Mouse (Mus musculus) kidney, embryonic 14.5 days (tissue): ENCODE measurements around the gene Sh3pxd2b. TPM values are rescaled to one million over a fixed set of nuclear protein-coding genes. Genes with fewer than 3 reads are reported as not detected.

Experiments
- ATAC-seq: fragments of 200-750 bp; cut with Nextera tagmentation; 2 replicates; pipeline ENCODE4 v1.8.0; 2017; ENCODE audit warnings: moderate number of reproducible peaks, mild to moderate bottlenecking, moderate TSS enrichment, moderate library complexity; ENCODE audit not compliant: low FRiP score, low TSS enrichment
- H3K27ac ChIP-seq: fragments of 300-500 bp; sonication (generic); 2 replicates; pipeline ENCODE4 v1.5.1; 2014; ENCODE audit warnings: low read depth, mild to moderate bottlenecking, low read length, moderate library complexity, mixed read lengths
- H3K27me3 ChIP-seq: fragments of 300-500 bp; sonication (generic); 2 replicates; pipeline ENCODE4 v1.6.1; 2014; ENCODE audit warnings: mild to moderate bottlenecking, low read length; ENCODE audit not compliant: control insufficient read depth, insufficient read depth
- H3K36me3 ChIP-seq: fragments of 300-500 bp; sonication (generic); 2 replicates; pipeline ENCODE4 v1.6.1; 2014; ENCODE audit warnings: low read length, mixed read lengths; ENCODE audit not compliant: control insufficient read depth, insufficient read depth
- H3K4me1 ChIP-seq: fragments of 300-500 bp; sonication (generic); 2 replicates; pipeline ENCODE4 v1.6.1; 2014; ENCODE audit warnings: low read length, mixed read lengths; ENCODE audit not compliant: control insufficient read depth, insufficient read depth
- H3K4me2 ChIP-seq: fragments of 300-500 bp; sonication (generic); replicated peaks from 2 replicates; pipeline ENCODE4 v1.6.1; 2014; ENCODE audit warnings: low read depth, mild to moderate bottlenecking, low read length
- H3K4me3 ChIP-seq: fragments of 300-500 bp; sonication (generic); 2 replicates; pipeline ENCODE4 v1.5.1; 2014; ENCODE audit warnings: mild to moderate bottlenecking, low read length
- H3K9ac ChIP-seq: fragments of 300-500 bp; sonication (generic); 2 replicates; pipeline ENCODE4 v1.6.1; 2014; ENCODE audit warnings: low read depth, mild to moderate bottlenecking, low read length, moderate library complexity
- H3K9me3 ChIP-seq: fragments of 300-500 bp; sonication (generic); 2 replicates; pipeline ENCODE4 v1.6.1; 2016; ENCODE audit warnings: low read length; ENCODE audit not compliant: control insufficient read depth
- WGBS: fragments of 180-500 bp; shearing (Covaris S2); extraction: QIAGEN DNeasy Blood & Tissue Kit; methylation state at CpG from one replicate; pipeline ENCODE4 v1.1.7; 2014; 5-methylcytosine and 5-hydroxymethylcytosine counted together
- polyA plus RNA-seq: library from polyadenylated mRNA; unstranded; fragments of >200 nt; fragmentation: Nextera tagmentation; extraction: Ambion mirVana; gene quantifications from 2 replicates; pipeline ENCODE4 v1.2.1, GENCODE M21; 2014

Gene Sh3pxd2b
- polyA plus RNA-seq, 1 experiment from 2014 or later: 25.2 TPM

DNA sequence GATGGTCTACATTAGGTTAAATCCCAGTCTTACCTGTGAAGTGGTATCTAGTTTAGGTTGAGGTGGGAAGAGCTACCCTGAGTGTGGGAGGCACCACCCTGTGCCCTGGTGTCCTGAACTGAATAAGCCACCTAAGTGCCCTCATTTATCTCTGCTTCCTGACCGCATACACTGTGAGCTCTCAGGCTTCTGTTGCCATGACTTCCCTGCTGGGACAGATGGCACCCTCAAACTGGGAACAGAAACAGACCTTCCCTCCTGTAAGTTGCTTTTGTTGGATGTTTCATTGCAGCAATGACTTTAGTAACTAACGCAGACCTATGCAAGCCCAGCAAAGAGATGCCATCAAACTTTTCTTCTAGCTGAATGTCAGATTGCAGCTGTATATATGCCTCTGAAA, 14.4 kb upstream of the Sh3pxd2b start:
- Histone ChIP-seq H3K9ac (no peak overlapping the region), H3K4me3 (no peak overlapping the region), H3K27me3 (no peaks in the 10 kb centered on the region), H3K36me3 (no peaks in the 10 kb centered on the region), H3K4me1 (peaks cover 8% of the 10 kb centered on the region; the same call in 1 of the 2 replicates), H3K9me3 (0 out of 2 replicates have a peak, but pooled peaks cover 2% of the 10 kb centered on the region), H3K27ac (no peak overlapping the region), H3K4me2 (no peak overlapping the region)
- no peak for ATAC-seq
- 73% methylated on average over 2 of the region's 2 CpGs for WGBS

DNA sequence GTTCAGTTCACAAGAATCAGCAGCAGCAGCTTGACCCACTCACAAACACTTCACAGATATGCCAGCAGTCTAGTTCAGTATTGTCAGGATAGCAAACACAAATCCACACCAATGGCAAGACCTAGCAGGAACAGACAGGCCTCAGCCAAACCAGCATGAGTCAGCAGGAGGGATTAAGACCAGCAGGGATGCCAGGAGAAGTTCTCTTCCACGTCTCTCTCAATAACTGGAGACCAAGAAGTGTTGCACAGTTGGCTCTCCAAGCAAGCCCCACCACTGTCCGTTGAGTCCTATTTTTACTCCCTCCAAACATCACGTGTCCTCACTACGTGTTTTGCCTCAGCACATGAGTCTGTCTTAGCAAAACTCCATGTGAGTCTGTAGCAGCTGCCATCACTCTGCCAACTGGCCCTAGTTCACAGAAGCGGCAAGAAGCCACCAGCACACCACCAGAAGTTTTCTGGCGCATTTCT, 11.1 kb upstream of the Sh3pxd2b start:
- no peak overlapping the region for H3K4me2 ChIP-seq
- ATAC-seq: no peak
- peaks cover 20% of the 10 kb centered on the region; the same call in 1 of the 2 replicates for H3K4me1 ChIP-seq
- no peak overlapping the region for H3K4me3 ChIP-seq
- H3K36me3 ChIP-seq: no peaks in the 10 kb centered on the region
- no peak overlapping the region for H3K27ac ChIP-seq
- H3K9ac ChIP-seq: no peak overlapping the region
- H3K27me3 ChIP-seq: no peaks in the 10 kb centered on the region
- WGBS: 91% methylated on average over 6 of the region's 6 CpGs
- 0 out of 2 replicates have a peak, but pooled peaks cover 2% of the 10 kb centered on the region for H3K9me3 ChIP-seq

DNA sequence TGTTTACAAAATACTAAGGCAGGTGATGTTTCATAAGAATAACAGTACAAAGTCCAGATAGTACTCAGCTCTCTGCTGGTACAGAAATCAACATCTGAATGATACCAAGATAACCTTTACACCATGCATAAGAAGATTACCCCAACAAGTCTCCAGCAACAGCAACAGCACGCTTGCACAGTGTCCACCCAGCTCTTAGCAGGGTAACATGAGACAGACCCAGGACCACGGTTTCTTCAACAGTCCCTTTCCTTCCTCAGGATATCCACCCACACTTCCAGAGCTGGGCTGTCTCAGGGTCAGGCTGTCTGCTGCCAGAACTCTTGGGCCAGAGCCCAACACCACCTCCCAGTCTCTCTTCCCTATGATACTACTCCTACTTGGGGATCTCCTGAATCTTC, 8.5 kb upstream of the Sh3pxd2b start:
- Histone ChIP-seq H3K4me2 (no peak overlapping the region), H3K27me3 (no peaks in the 10 kb centered on the region), H3K36me3 (no peaks in the 10 kb centered on the region), H3K4me1 (peaks cover 20% of the 10 kb centered on the region; the same call in 1 of the 2 replicates), H3K4me3 (no peak overlapping the region), H3K9me3 (0 out of 2 replicates have a peak, but pooled peaks cover 2% of the 10 kb centered on the region), H3K27ac (no peak overlapping the region), H3K9ac (no peak overlapping the region)
- WGBS: 16% methylated on average over 2 of the region's 2 CpGs
- no peak for ATAC-seq

DNA sequence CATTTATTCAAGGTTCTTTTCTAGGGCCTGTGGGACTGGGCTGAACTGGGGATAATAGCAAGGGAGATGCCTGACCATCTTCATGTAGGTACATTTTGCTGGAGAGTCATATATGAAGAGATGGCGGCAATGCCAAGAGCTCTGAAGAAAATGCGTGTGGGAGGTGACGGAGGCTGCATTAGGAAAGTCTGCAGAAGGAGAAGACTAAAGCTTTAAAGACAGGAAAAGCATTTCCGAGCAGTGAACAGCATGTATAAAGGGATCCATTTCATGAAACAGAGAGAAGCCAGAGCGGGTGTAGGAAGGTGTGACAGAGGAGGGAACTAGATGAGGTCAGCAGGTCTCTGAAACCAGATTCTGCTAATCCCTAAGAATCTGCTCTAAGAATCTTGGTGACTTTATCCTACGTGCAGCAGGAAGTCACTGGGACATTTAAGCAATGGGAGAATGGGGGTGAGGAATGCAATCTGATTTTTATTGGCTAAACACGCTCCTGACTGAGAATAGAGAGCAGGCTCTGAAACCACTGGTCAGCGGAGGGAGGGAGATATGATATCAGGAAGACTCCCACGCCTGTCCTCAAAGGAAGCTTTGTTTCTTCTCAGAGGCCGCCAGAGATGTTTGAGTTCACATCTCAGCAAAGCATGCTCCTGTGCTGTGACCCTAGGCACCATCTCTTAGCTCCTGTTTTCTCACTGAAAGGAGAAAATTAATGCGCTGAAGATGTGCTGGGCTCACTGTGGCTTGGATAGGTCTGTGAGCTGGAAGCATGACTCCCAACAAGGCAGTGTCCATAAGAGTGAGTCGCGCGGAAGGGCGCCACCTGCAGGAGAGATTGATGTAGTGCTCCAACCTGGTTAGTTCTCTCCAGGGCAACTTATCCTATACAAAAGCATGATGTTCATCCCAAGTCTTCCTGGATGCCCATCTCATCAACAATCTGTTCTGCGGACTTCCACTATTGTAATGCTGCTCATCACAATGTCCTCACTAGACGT, 6.8 kb upstream of the Sh3pxd2b start:
- Histone ChIP-seq H3K27me3 (no peaks in the 10 kb centered on the region), H3K4me1 (peaks cover 20% of the 10 kb centered on the region; the same call in 1 of the 2 replicates), H3K9ac (no peak overlapping the region), H3K36me3 (no peaks in the 10 kb centered on the region), H3K9me3 (0 out of 2 replicates have a peak, but pooled peaks cover 2% of the 10 kb centered on the region), H3K4me2 (no peak overlapping the region), H3K4me3 (no peak overlapping the region), H3K27ac (peak overlapping the region; percentile 27; the same call in 1 of the 2 replicates)
- 20% methylated on average over 17 of the region's 17 CpGs for WGBS
- ATAC-seq: peak; percentile 81

DNA sequence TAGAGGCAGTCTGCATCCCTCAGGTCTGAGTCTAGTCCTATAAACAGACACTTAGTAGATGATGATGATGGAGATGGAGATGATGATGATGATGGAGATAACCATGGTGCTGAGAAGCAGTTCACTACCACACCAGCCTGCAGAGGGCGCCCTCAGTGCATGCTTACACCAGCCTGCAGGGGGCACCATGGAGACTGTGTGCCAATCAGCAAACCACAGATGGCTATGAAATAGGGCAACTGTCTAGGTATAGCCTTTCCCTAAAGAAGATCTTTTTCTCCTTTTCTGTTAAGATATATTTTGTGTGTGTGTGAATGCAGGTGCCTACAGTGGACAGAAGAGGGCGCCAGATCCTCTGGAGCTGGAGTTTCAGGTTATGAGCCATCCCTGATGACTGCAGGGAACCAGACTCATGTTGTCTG, 4.8 kb upstream of the Sh3pxd2b start:
- no peak for ATAC-seq
- no peak overlapping the region for H3K4me3 ChIP-seq
- no peaks in the 10 kb centered on the region for H3K36me3 ChIP-seq
- no peaks in the 10 kb centered on the region for H3K27me3 ChIP-seq
- peaks cover 27% of the 10 kb centered on the region; the same call in 1 of the 2 replicates for H3K4me1 ChIP-seq
- H3K4me2 ChIP-seq: no peak overlapping the region
- 22% methylated on average over 2 of the region's 2 CpGs for WGBS
- no peak overlapping the region for H3K9ac ChIP-seq
- H3K9me3 ChIP-seq: no peaks in the 10 kb centered on the region
- no peak overlapping the region for H3K27ac ChIP-seq

DNA sequence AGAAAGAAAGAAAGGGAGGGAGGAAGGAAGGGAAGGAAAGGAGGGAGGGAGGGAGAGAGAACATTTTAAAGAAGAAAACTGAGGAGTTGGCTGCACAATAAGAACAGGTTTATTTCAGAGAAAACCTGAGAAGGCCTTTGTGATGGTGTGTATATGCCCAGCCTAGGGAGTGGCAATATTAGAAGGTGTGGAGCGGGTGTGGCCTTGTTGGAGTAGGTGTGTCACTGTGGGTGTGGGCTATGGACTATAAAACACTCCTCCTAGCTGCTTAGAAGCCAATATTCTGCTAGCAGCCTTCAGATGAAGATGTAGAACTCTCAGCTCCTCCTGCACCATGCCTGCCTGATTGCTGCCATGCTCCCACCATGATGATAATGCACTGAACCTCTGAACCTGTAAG, 4.3 kb upstream of the Sh3pxd2b start:
- H3K27ac ChIP-seq: no peak overlapping the region
- no peaks in the 10 kb centered on the region for H3K9me3 ChIP-seq
- H3K4me1 ChIP-seq: peaks cover 29% of the 10 kb centered on the region; the same call in 1 of the 2 replicates
- no peak for ATAC-seq
- no peaks in the 10 kb centered on the region for H3K27me3 ChIP-seq
- H3K4me3 ChIP-seq: no peak overlapping the region
- H3K9ac ChIP-seq: no peak overlapping the region
- H3K36me3 ChIP-seq: no peaks in the 10 kb centered on the region
- WGBS: 94% methylated on average over 1 of the region's 1 CpGs
- no peak overlapping the region for H3K4me2 ChIP-seq

DNA sequence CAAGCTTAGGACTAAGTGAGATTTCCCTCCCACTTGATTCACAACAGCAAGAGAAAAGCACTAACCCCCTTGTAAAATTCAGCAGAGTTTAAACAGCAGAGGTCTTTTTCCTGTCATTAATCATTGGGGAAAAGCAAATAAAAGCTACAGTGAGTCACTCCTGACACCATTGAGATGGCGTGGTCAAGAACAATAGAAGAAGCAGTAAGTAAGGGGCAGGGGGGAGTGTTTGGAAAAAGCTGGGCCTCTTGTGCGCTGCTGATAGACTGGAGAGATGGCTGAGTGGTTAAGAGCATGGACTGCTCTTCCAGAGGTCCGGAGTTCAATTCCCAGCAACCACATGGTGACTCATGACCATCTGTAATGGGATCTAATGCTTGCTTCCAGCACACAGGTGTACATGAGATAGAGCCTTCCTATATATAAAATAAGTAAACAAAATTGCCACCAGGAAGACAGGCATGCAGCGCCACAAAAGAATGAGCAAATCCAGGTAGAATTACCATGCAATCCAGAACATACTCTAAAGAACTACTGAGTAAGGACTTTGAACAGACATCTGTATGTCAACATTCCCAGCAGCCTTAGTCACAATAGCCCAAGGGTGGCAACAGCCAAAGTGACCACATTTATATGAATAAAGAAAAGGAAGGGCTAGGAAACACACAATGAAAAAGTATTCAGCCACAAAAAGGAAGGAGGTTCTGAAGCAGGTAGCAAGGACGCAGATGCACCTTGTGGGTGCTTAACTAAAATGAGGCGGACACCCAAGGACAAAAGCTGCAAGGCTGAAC, 1.9 kb upstream of the Sh3pxd2b start:
- H3K36me3 ChIP-seq: 0 out of 2 replicates have a peak, but pooled peaks cover under 1% of the 10 kb centered on the region
- ATAC-seq: no peak
- no peaks in the 10 kb centered on the region for H3K27me3 ChIP-seq
- no peak overlapping the region for H3K9ac ChIP-seq
- H3K9me3 ChIP-seq: no peaks in the 10 kb centered on the region
- WGBS: 57% methylated on average over 6 of the region's 6 CpGs
- H3K4me3 ChIP-seq: no peak overlapping the region
- H3K27ac ChIP-seq: no peak overlapping the region
- no peak overlapping the region for H3K4me2 ChIP-seq
- H3K4me1 ChIP-seq: peaks cover 26% of the 10 kb centered on the region; the same call in 1 of the 2 replicates

DNA sequence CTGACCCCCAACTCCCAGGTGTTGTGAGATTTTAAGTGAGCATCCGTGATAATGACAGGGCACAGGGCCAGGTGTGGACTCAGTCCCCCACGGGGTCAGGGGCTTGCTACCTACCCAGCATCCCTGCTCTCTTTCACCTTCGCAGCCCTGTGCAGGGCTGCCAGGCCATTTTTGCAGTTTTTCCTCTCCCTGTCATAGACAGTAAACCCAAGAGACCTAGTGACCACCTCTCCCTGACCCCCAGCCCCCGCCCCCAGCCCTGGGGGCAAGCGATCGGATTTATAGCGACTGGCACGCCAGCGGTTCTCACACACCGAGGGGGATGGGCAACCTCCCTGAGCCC, 385 bp upstream of the Sh3pxd2b start:
- Histone ChIP-seq H3K27me3 (no peaks in the 10 kb centered on the region), H3K4me3 (peak overlapping the region; percentile 68), H3K36me3 (peaks cover 11% of the 10 kb centered on the region), H3K4me1 (peaks cover 19% of the 10 kb centered on the region; the same call in 1 of the 2 replicates), H3K9me3 (no peaks in the 10 kb centered on the region), H3K9ac (peak overlapping the region; percentile 81), H3K4me2 (peak overlapping the region; percentile 93), H3K27ac (0 out of 2 replicates have a peak overlapping the region, but pooled peaks have one; percentile 37)
- peak; percentile 32 for ATAC-seq
- under 1% methylated on average over 10 of the region's 10 CpGs for WGBS
